Mouse (Mus musculus) adrenal gland, adult 2 months (tissue): ENCODE data around the gene Ppwd1. TPM values are rescaled to one million over a fixed set of nuclear protein-coding genes. Genes with fewer than 3 reads are reported as not detected.
"Not testable (repeated sequence)": the region's sequence is repeated elsewhere in the genome, so short reads cannot be mapped to it uniquely, and the experiment has no call there.

Experiments used
- DNase-seq: peaks from one replicate; pipeline ENCODE4 v3.0.0; 2021
- long read RNA-seq: library from polyadenylated mRNA; stranded (forward); transcript quantifications from one replicate; pipeline ENCODE4 v2.0.0, GENCODE M21; 2021
- polyA plus RNA-seq: library from polyadenylated mRNA; depleted of rRNA; stranded (reverse); fragments of >200 nt; gene quantifications from 2 replicates; pipeline ENCODE4 v1.2.3, GENCODE M21; 2012; rRNA removed
- total RNA-seq, 2 experiments: library from RNA; stranded (reverse); gene quantifications; 2 replicates each; pipeline ENCODE4 v1.2.3; 2021

Ppwd1 gene
- 10 to 100 TPM; 12.7 to 14.2 TPM for total RNA-seq
- polyA plus RNA-seq = 0.24 and 0.44 TPM in 2 replicates
- long read RNA-seq, transcript Ppwd1-201 (11 exons, 2,342 nt) = major isoform, 5 of 5 reads
- long read RNA-seq, partial matches to known transcripts = 0 of 5 reads
- long read RNA-seq, other reads (novel, unspliced or antisense) = 0 of 5 reads

GRCm38 (mm10) chr13:104228384-104229066 is at the start of gene Ppwd1, which contains the start of gene Cenpk:
Gene Ppwd1 (minus strand): TSS chr13:104228843.
Gene Cenpk (plus strand): TSS chr13:104228611.
- peak; percentile 98 for DNase-seq

DNA sequence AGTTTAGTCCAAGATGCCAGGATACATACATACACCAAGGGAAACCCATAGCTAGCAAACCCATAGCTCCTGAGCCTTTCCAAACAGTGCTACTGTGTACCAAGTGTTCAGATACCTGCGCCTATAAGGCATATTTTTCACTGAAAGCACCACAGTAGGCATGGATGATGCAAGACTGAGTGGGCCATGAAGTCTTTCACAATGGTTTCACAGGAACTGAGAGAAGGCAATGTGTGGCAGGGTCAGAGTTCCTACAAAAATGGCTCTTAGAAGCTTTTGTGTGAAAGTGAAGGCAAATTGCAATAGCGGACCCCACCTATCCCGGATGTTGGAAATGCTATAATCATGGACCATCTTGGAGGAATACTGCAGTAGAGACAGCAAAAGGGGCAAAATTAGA is 30.4 kb upstream of the Ppwd1 start:
- no peak for DNase-seq

DNA sequence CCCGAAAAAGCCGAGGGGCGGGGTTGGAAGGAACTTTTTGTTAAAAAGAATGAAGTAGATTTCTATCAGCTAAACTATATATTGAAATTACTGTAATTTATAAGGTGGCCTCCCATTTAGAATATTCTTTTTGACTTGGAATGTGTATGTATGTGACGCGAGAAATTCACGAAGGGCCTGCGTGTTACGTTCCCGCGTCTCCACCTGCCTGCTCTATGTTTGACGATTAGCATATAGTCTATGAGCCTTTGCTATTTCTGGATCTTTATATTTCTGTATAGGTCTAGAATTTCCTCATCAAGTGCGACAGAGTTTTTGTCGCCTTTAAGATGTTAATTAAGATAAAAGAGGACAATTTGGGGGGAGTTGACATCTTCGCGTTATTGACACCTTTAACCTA is 538 bp upstream of the Ppwd1 start:
- DNase-seq = no peak

DNA sequence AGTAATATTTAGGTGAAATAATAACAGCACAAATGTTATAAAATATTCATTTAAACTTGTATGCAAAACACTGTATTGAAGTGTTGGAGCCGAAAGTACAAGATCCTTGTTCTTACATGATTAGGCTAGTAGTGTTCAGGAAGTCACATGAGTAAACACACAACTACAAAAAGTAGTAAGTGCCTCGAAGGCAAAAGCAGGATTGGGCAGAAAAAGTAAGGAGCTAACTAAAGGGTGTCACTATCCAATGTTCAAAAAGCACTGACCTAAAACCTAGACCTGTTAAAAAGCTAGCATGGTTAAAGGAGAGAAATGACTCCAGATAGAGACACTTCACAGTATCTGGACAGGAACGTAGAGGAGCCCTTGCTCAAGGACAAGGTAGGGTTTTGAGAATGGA is 1.2 kb downstream of the Ppwd1 start:
- no peak for DNase-seq

DNA sequence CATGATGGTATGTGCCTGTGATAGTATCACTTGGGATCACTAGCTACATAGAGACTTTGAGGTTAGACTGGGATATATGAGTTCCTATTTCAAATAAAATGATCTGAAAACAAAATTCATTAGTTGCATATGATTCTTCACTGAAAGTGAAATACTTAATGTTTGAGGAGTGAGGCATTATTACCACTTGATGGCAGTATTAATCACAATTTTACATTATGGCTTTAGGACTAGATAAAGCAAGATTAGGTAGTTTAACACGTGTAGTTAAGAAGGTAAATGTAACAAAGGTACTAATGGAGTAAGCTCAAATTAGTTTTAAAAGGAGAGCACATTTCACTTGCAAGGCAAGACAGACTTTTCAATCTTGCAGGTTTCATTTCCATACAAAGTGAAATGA is 24.3 kb downstream of the Ppwd1 start:
- DNase-seq = no peak

DNA sequence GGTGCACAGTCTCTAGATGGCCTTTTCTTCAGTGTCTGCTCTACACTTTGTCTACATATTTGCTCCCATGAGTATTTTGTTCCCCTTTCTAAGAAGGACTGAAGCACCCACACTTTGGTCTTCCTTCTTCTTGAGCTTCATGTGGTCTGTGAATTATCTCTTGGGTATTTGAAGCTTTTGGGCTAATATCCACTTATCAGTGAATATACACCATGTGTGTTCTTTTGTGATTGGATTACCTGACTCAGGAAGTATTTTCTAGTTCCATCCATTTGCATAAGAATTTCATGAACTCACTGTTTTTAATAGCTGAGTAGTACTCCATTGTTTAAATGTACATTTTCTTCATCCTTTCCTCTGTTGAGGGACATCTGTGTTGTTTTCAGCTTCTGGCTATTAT is 32.8 kb downstream of the Ppwd1 start:
- not testable (repeated sequence) for DNase-seq

- DNase-seq = no peak
Observed at GRCm38 (mm10) chr13:104187357-104187756, 41.3 kb downstream of the Ppwd1 start.

- DNase-seq = no peak
Observed at GRCm38 (mm10) chr13:104179176-104179888, 49.3 kb downstream of the Ppwd1 start.

DNA sequence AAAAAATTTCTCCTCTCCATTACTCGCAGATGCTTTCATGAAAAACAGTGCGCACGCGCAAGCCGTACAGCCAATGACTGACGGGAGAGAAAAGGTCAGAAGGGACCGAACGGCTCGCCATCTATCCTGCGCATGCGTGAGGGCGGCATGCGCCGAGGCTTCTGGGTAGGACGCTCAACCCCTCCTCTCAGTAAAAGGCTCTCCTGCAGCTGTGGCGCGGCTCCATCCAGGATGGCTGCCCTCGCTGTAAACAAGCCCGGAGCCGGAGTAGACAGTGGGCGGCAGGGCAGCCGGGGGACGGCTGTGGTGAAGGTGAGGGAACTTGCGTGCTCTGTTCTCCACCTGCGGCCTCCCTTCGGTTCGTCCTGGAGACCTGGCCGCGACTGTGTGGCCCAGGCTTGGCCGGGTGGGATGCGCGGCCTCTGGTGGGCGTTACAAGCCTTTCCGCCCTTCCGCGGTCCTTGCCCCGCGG is 50.0 kb downstream of the Ppwd1 start, which contains the start of gene Trim23:
TSS of gene Trim23 (plus strand) at position 148 of the 472 bp plus-strand sequence.
- DNase-seq = peak; percentile 96

- peak; percentile 89 for DNase-seq
Observed at GRCm38 (mm10) chr13:104177796-104178649, 50.6 kb downstream of the Ppwd1 start, which contains the start of gene Trappc13. Gene Trappc13 (minus strand): TSS chr13:104178469.

- DNase-seq = no peak
Observed at GRCm38 (mm10) chr13:104176874-104177273, 51.8 kb downstream of the Ppwd1 start.

GRCm38 (mm10) chr13:104172498-104172897 is 56.1 kb downstream of the Ppwd1 start:
- no peak for DNase-seq

DNA sequence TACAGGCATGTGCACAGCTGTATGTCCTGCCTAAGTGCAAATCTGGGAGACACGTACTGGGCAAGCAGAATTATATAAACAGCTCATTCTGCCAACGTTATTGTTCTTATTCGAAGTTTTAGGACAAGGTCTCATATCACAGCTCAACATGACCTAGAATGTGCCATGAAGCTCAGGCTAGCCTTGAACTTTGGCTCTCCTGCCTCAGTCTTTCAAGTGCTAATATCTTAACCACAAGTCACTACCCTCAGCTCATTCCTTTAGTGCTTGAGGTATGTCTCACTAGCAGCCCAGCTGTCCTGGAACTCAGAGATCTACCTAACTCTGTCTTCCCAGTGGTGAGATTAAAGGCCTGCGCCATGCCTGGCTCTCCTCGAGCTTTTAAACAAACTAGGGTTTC is 56.9 kb downstream of the Ppwd1 start:
- DNase-seq = peak; percentile 23

GRCm38 (mm10) chr13:104155686-104156085 is 73.0 kb downstream of the Ppwd1 start:
- no peak for DNase-seq

Other genes with a start within 250 kb of the Ppwd1 start
- 10 to 100 TPM; 19.5 to 20.2 TPM for gene Nln, start 119.2 kb downstream of the Ppwd1 start, total RNA-seq
- gene Nln, start 119.2 kb downstream of the Ppwd1 start, polyA plus RNA-seq = 9.4 and 9.7 TPM in 2 replicates
- gene Sgtb, start 119.1 kb downstream of the Ppwd1 start, total RNA-seq = 1 to 10 TPM; 8.7 to 9.2 TPM
- gene Sgtb, start 119.1 kb downstream of the Ppwd1 start, polyA plus RNA-seq = 0.83 and 1.0 TPM in 2 replicates
- gene Trappc13, start 50.4 kb downstream of the Ppwd1 start, total RNA-seq = 10 to 100 TPM; 57.8 to 61.8 TPM
- gene Trappc13, start 50.4 kb downstream of the Ppwd1 start, polyA plus RNA-seq = 2.6 and 5.3 TPM in 2 replicates
- gene Trim23, start 50.0 kb downstream of the Ppwd1 start, total RNA-seq = 10 to 100 TPM; 12.6 to 20.2 TPM
- 0.56 and 0.67 TPM in 2 replicates for gene Trim23, start 50.0 kb downstream of the Ppwd1 start, polyA plus RNA-seq
- gene Cenpk, start 232 bp downstream of the Ppwd1 start, total RNA-seq = 1 to 10 TPM; 1.5 to 1.9 TPM
- 0.12 and 0.21 TPM in 2 replicates for gene Cenpk, start 232 bp downstream of the Ppwd1 start, polyA plus RNA-seq
- gene Adamts6, start 59.0 kb upstream of the Ppwd1 start, total RNA-seq = 1 to 10 TPM; 1.7 to 4.0 TPM
- gene Adamts6, start 59.0 kb upstream of the Ppwd1 start, polyA plus RNA-seq = 1.00 and 1.1 TPM in 2 replicates